Mouse (Mus musculus) T-helper 2 cell (primary cell): Measurements from ENCODE around the gene Spsb1.

Experiments used
- in situ Hi-C: fragments of 300-600 bp; cut with MboI, MseI; formaldehyde crosslinking; loops from one replicate; pipeline ENCODE4 v1.15.1; 2025; ENCODE audit warnings: high pct_unique_total_duplicates

Spsb1 gene

GRCm38 (mm10) chr4:149955631-149956030, 788 bp upstream of the Spsb1 start:
- in situ Hi-C loops: loop anchor here (5.0 kb wide), 1 partner anchor 118 kb away; no protein-coding TSS in a partner anchor

- in situ Hi-C loops: no loop called here
Observed at GRCm38 (mm10) chr4:149953621-149954481, 992 bp downstream of the Spsb1 start.

- in situ Hi-C loops: no loop called here
Observed at GRCm38 (mm10) chr4:149952201-149952600, 2.6 kb downstream of the Spsb1 start.

- in situ Hi-C loops: no loop called here
Observed at GRCm38 (mm10) chr4:149951201-149951600, 3.6 kb downstream of the Spsb1 start.

- in situ Hi-C loops: loop anchor here (5.0 kb wide), 1 partner anchor 52 kb away; no protein-coding TSS in a partner anchor
Observed at GRCm38 (mm10) chr4:149949691-149950090, 5.2 kb downstream of the Spsb1 start.

- in situ Hi-C loops: loop anchor here (5.0 kb wide), 1 partner anchor 51 kb away; no protein-coding TSS in a partner anchor
Observed at GRCm38 (mm10) chr4:149948119-149948518, 6.7 kb downstream of the Spsb1 start.

- in situ Hi-C loops: loop anchor here (5.0 kb wide), 1 partner anchor 50 kb away; no protein-coding TSS in a partner anchor
Observed at GRCm38 (mm10) chr4:149947396-149947795, 7.4 kb downstream of the Spsb1 start.

- in situ Hi-C loops: loop anchor here (5.0 kb wide), 1 partner anchor 48 kb away; no protein-coding TSS in a partner anchor
Observed at GRCm38 (mm10) chr4:149945194-149945593, 9.6 kb downstream of the Spsb1 start.

GRCm38 (mm10) chr4:149944214-149944613, 10.6 kb downstream of the Spsb1 start:
- in situ Hi-C loops: no loop called here

- in situ Hi-C loops: no loop called here
Observed at GRCm38 (mm10) chr4:149942831-149943741, 11.8 kb downstream of the Spsb1 start.

- in situ Hi-C loops: no loop called here
Observed at GRCm38 (mm10) chr4:149941067-149941755, 13.6 kb downstream of the Spsb1 start.

GRCm38 (mm10) chr4:149938701-149939100, 16.1 kb downstream of the Spsb1 start:
- in situ Hi-C loops: no loop called here

- in situ Hi-C loops: no loop called here
Observed at GRCm38 (mm10) chr4:149936921-149937320, 17.9 kb downstream of the Spsb1 start.

- in situ Hi-C loops: no loop called here
Observed at GRCm38 (mm10) chr4:149935470-149935869, 19.4 kb downstream of the Spsb1 start.

- in situ Hi-C loops: no loop called here
Observed at GRCm38 (mm10) chr4:149933519-149934245, 21.2 kb downstream of the Spsb1 start.

GRCm38 (mm10) chr4:149933025-149933424, 21.8 kb downstream of the Spsb1 start:
- in situ Hi-C loops: no loop called here

GRCm38 (mm10) chr4:149932108-149932815, 22.6 kb downstream of the Spsb1 start:
- in situ Hi-C loops: no loop called here

- in situ Hi-C loops: no loop called here
Observed at GRCm38 (mm10) chr4:149930755-149931154, 24.1 kb downstream of the Spsb1 start.

- in situ Hi-C loops: no loop called here
Observed at GRCm38 (mm10) chr4:149923014-149923413, 31.8 kb downstream of the Spsb1 start.

GRCm38 (mm10) chr4:149922121-149922718, 32.6 kb downstream of the Spsb1 start:
- in situ Hi-C loops: no loop called here
